ENCODE assay signal across 23 mouse cellular contexts in the genomic region with DNA sequence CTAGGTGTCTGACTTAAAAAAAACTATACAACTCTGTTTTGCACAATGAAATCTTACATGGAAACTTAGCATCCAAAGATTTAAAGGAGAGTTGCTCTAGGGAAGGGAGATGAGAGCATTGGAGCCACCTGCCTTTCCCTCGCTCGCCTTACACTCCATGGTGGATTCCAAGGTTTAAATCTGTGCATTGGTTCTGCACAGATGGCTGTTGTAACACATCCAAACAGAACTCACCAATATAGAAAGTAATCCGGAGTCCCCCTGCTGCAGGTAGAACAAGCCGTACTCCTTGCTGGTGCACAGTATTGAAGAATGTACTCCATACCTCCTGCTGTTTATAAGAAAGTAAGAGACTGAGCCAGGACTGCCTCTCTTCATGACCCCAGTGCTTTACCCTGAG. TPM values are rescaled to one million over a fixed set of nuclear protein-coding genes. Genes with fewer than 3 reads are reported as not detected.
DNase-seq lines count a peak whose midpoint lies in the region; ATAC-seq and TF ChIP-seq lines count a peak whose summit lies in the region.
"Had no signal": no experiment of that assay in that cellular context is flagged by ENCODE, and none has a peak within 500 bp of the region (broad histone marks: within the 10 kb centered on the region; RNA-seq: fewer than 3 reads in every experiment).

No protein-coding gene starts in this region.

- no peaks in the 10 kb centered on the region for H3K9me3 ChIP-seq in forebrain, postnatal 0 days (ENCODE audit: low read length)
- H3K9me3 ChIP-seq in forebrain, embryonic 16.5 days (ENCODE audit: control insufficient read depth, low read length), result no peaks in the 10 kb centered on the region
- H3K9me3 ChIP-seq: embryonic facial prominence, embryonic 10.5 days; forebrain, embryonic 13.5 days; heart, embryonic 12.5 days; hindbrain, embryonic 10.5 days had no signal

- H3K4me2 ChIP-seq in forebrain, postnatal 0 days (ENCODE audit: low read depth), result no peak overlapping the region
- no peak overlapping the region for H3K4me2 ChIP-seq in forebrain, embryonic 16.5 days (ENCODE audit: low read length)
- H3K4me2 ChIP-seq: forebrain, embryonic 13.5 days; heart, embryonic 12.5 days; hindbrain, embryonic 14.5 days had no signal

- no peaks in the 10 kb centered on the region for H3K27me3 ChIP-seq in forebrain, postnatal 0 days (ENCODE audit: insufficient read depth, low read length)
- H3K27me3 ChIP-seq in forebrain, embryonic 16.5 days (replicated peaks; ENCODE audit: control insufficient read depth, insufficient read depth, low read length), result no peaks in the 10 kb centered on the region
- H3K27me3 ChIP-seq: forebrain, embryonic 13.5 days; heart, embryonic 12.5 days had no signal

- H3K4me3 ChIP-seq in forebrain, postnatal 0 days (ENCODE audit: low read depth, low read length), result no peak overlapping the region
- H3K4me3 ChIP-seq in forebrain, embryonic 16.5 days (replicated peaks; ENCODE audit: low read length), result no peak overlapping the region
- H3K4me3 ChIP-seq: embryonic facial prominence, embryonic 10.5 days; forebrain, embryonic 13.5 days; heart, embryonic 12.5 days; hindbrain, embryonic 10.5 days had no signal

- H3K4me1 ChIP-seq in forebrain, postnatal 0 days (ENCODE audit: insufficient read depth), result no peaks in the 10 kb centered on the region
- H3K4me1 ChIP-seq in forebrain, embryonic 16.5 days (replicated peaks; ENCODE audit: control insufficient read depth, insufficient read depth, low read length), result no peaks in the 10 kb centered on the region
- H3K4me1 ChIP-seq: embryonic facial prominence, embryonic 10.5 days; forebrain, embryonic 13.5 days; heart, embryonic 12.5 days; hindbrain, embryonic 10.5 days had no signal

- no peak overlapping the region for H3K9ac ChIP-seq in forebrain, postnatal 0 days
- no peak overlapping the region for H3K9ac ChIP-seq in forebrain, embryonic 16.5 days (replicated peaks; ENCODE audit: low read depth, low read length)
- H3K9ac ChIP-seq: forebrain, embryonic 13.5 days; heart, embryonic 12.5 days; hindbrain, embryonic 14.5 days had no signal

- H3K36me3 ChIP-seq in forebrain, postnatal 0 days (ENCODE audit: insufficient read depth), result peaks cover 10% of the 10 kb centered on the region
- H3K36me3 ChIP-seq in forebrain, embryonic 16.5 days (ENCODE audit: control insufficient read depth, insufficient read depth), result peaks cover 3% of the 10 kb centered on the region

- peak; percentile 36; the same call in 1 of the 2 replicates for ATAC-seq in forebrain, postnatal 0 days
- ATAC-seq in forebrain, embryonic 16.5 days, result no peak
- ATAC-seq: forebrain, embryonic 13.5 days had no signal

- DNase-seq in forebrain, postnatal 0 days, result peak; percentile 2
- DNase-seq in layer of hippocampus, adult 9-11 months, result peak; percentile 61
- DNase-seq in layer of hippocampus, postnatal 25 days (ENCODE audit: extremely low spot score in 1 of 2, low spot score in 1 of 2), result no peak
- DNase-seq in right cerebral cortex, adult 18-20 months, result peak; percentile 31
- DNase-seq in right cerebral cortex, postnatal 4 days, result no peak
- DNase-seq in telencephalon, adult 2 months (ENCODE audit: low read depth, low spot score), result peak; percentile 54
- DNase-seq in gastrocnemius, postnatal 25 days, result no peak
- DNase-seq: adrenal gland, postnatal 10 days; B cell, adult 2 months; cerebellum, adult 11-12 months; cerebellum, adult 9-11 months; cerebellum, postnatal 36 days; gastrocnemius, postnatal 14 days had no signal

- 84% methylated on average over 4 of the region's 4 CpGs for WGBS in forebrain, postnatal 0 days
- WGBS in forebrain, embryonic 16.5 days, result 87% methylated on average over 4 of the region's 4 CpGs

- H3K27ac ChIP-seq in forebrain, postnatal 0 days (ENCODE audit: low read depth, low read length), result no peak overlapping the region
- H3K27ac ChIP-seq in forebrain, embryonic 16.5 days (ENCODE audit: low read length), result no peak overlapping the region
- H3K27ac ChIP-seq: embryonic facial prominence, embryonic 10.5 days; forebrain, embryonic 13.5 days; hindbrain, embryonic 10.5 days; hindbrain, embryonic 14.5 days had no signal

- no peak for TF ChIP-seq CTCF in forebrain, postnatal 0 days (IDR thresholded peaks at IDR 0.05; ENCODE audit: low read depth)

RNA-seq across cellular contexts. Expression of gene Parp2, which starts 18.9 kb away (rescaled TPM):
- total RNA-seq in forebrain, postnatal 0 days (2014; rRNA removed), result 33.2 and 35.7 TPM in 2 replicates
- polyA plus RNA-seq in forebrain, postnatal 0 days (2015; fragmentation: Nextera tagmentation; extraction: Ambion mirVana), result 30.3 and 34.4 TPM in 2 replicates
- polyA plus RNA-seq in forebrain, embryonic 16.5 days (2015; fragmentation: Nextera tagmentation; extraction: Ambion mirVana), result 53.3 and 56.7 TPM in 2 replicates
- 10 to 100 TPM; 26.3 to 29.0 TPM for total RNA-seq in layer of hippocampus, postnatal 25 days (2021)
- total RNA-seq in gastrocnemius, postnatal 25 days (2021), result 1 to 10 TPM; 7.5 to 8.5 TPM

RNA-seq across cellular contexts. Expression of gene Ccnb1ip1, which starts 19.0 kb away (rescaled TPM):
- 0.19 TPM in 1 of 2 replicates, not detected in the other for total RNA-seq in forebrain, postnatal 0 days (2014; rRNA removed)
- 0.09 TPM in 1 of 2 replicates, not detected in the other for polyA plus RNA-seq in forebrain, postnatal 0 days (2015; fragmentation: Nextera tagmentation; extraction: Ambion mirVana)
- not detected in 2 replicates for polyA plus RNA-seq in forebrain, embryonic 16.5 days (2015; fragmentation: Nextera tagmentation; extraction: Ambion mirVana)
- total RNA-seq in layer of hippocampus, postnatal 25 days (2021), result under 1 TPM in 1 of 2 experiments, not detected in 1; 0.69 TPM
- not detected for total RNA-seq in gastrocnemius, postnatal 25 days (2021)
- total RNA-seq: adrenal gland, postnatal 4 days; granulocyte monocyte progenitor cell, adult 5-6 weeks had no signal
- polyA plus RNA-seq: embryonic facial prominence, embryonic 10.5 days; embryonic facial prominence, embryonic 14.5 days; forebrain, embryonic 13.5 days; heart, embryonic 12.5 days; heart, embryonic 16.5 days; hindbrain, embryonic 10.5 days; hindbrain, embryonic 14.5 days had no signal

RNA-seq across cellular contexts. Expression of gene Ttc5, which starts 41.3 kb away (rescaled TPM):
- total RNA-seq in forebrain, postnatal 0 days (2014; rRNA removed), result 101 and 114 TPM in 2 replicates
- 92.8 and 100 TPM in 2 replicates for polyA plus RNA-seq in forebrain, postnatal 0 days (2015; fragmentation: Nextera tagmentation; extraction: Ambion mirVana)
- polyA plus RNA-seq in forebrain, embryonic 16.5 days (2015; fragmentation: Nextera tagmentation; extraction: Ambion mirVana), result 124 and 132 TPM in 2 replicates
- total RNA-seq in layer of hippocampus, postnatal 25 days (2021), result 10 to 100 TPM; 62.2 to 71.8 TPM
- total RNA-seq in gastrocnemius, postnatal 25 days (2021), result 1 to 10 TPM; 7.4 to 8.2 TPM

RNA-seq across cellular contexts. Expression of gene Tep1, which starts 43.8 kb away (rescaled TPM):
- total RNA-seq in forebrain, postnatal 0 days (2014; rRNA removed), result 2.4 and 2.5 TPM in 2 replicates
- polyA plus RNA-seq in forebrain, postnatal 0 days (2015; fragmentation: Nextera tagmentation; extraction: Ambion mirVana), result 1.1 and 1.2 TPM in 2 replicates
- 1.1 and 2.2 TPM in 2 replicates for polyA plus RNA-seq in forebrain, embryonic 16.5 days (2015; fragmentation: Nextera tagmentation; extraction: Ambion mirVana)
- 1 to 10 TPM; 2.1 to 3.1 TPM for total RNA-seq in layer of hippocampus, postnatal 25 days (2021)
- total RNA-seq in gastrocnemius, postnatal 25 days (2021), result 10 to 100 TPM in 1 of 2 experiments, 1 to 10 TPM in 1; 8.3 to 10.2 TPM

Comparison
In these comparisons a context has a peak if more than half of its experiments do, and no peak if none do; other contexts are left out.
1. DNase-seq: peak in forebrain, postnatal 0 days (single experiment), layer of hippocampus, adult 9-11 months (single experiment), right cerebral cortex, adult 18-20 months (single experiment) and telencephalon, adult 2 months (single experiment); none in layer of hippocampus, postnatal 25 days (0 of 2), right cerebral cortex, postnatal 4 days (single experiment) and gastrocnemius, postnatal 25 days (single experiment).
2. RNA of gene Ttc5, which starts 41.3 kb away (total RNA-seq): 101 to 114 TPM in forebrain, postnatal 0 days and 62.2 to 71.8 TPM in layer of hippocampus, postnatal 25 days; 7.4 to 8.2 TPM in gastrocnemius, postnatal 25 days; every median in the first group is over 4 times any median in the second.